Mouse (Mus musculus): Measurements from ENCODE around the gene Atg9b. TPM values are rescaled to one million over a fixed set of nuclear protein-coding genes. Genes with fewer than 3 reads are reported as not detected.

Gene Atg9b
- polyA plus RNA-seq, 1 experiment from 2014 or later, result 0.12 TPM

- Histone ChIP-seq H3K9me3 (ENCODE audit: control insufficient read depth, low read length) (no peaks in the 10 kb centered on the region), H3K27me3 (ENCODE audit: control insufficient read depth, insufficient read depth, low read length) (peaks cover 12% of the 10 kb centered on the region; the same call in 1 of the 2 replicates), H3K36me3 (ENCODE audit: control insufficient read depth, insufficient read depth, low read length) (no peaks in the 10 kb centered on the region), H3K4me1 (replicated peaks; ENCODE audit: control insufficient read depth, insufficient read depth, low read length) (peaks cover 19% of the 10 kb centered on the region), H3K4me3 (ENCODE audit: low read depth, low read length) (no peak overlapping the region), H3K9ac (ENCODE audit: low read depth, low read length) (peak overlapping the region; percentile 11; the same call in 1 of the 2 replicates), H3K27ac (ENCODE audit: low read depth, low read length) (peak overlapping the region; percentile 99), H3K4me2 (replicated peaks; ENCODE audit: low read depth, low read length) (no peak overlapping the region)
- 20% methylated on average over 4 of the region's 4 CpGs for WGBS
- no peak for ATAC-seq (ENCODE audit: low FRiP score)
- no peak for DNase-seq (ENCODE audit: low spot score)
These were observed 38.6 kb downstream of the Atg9b start for GRCm38 (mm10) chr5:24353327-24353726.

- WGBS, result under 1% methylated on average over 24 of the region's 24 CpGs
- Histone ChIP-seq H3K36me3 (ENCODE audit: control insufficient read depth, insufficient read depth, low read length) (no peaks in the 10 kb centered on the region), H3K9ac (ENCODE audit: low read depth, low read length) (peak overlapping the region; percentile 67), H3K4me3 (ENCODE audit: low read depth, low read length) (peak overlapping the region; percentile 76), H3K9me3 (ENCODE audit: control insufficient read depth, low read length) (no peaks in the 10 kb centered on the region), H3K27ac (ENCODE audit: low read depth, low read length) (peak overlapping the region; percentile 99), H3K27me3 (ENCODE audit: control insufficient read depth, insufficient read depth, low read length) (peaks cover 12% of the 10 kb centered on the region; the same call in 1 of the 2 replicates), H3K4me2 (replicated peaks; ENCODE audit: low read depth, low read length) (peak overlapping the region; percentile 94), H3K4me1 (replicated peaks; ENCODE audit: control insufficient read depth, insufficient read depth, low read length) (peaks cover 19% of the 10 kb centered on the region)
- peak; percentile 64 for ATAC-seq (ENCODE audit: low FRiP score)
- peak; percentile 76 for DNase-seq (ENCODE audit: low spot score)
These were observed 39.6 kb downstream of the Atg9b start for GRCm38 (mm10) chr5:24352251-24352859.

GRCm38 (mm10) chr5:24351701-24352171, 40.2 kb downstream of the Atg9b start:
- Histone ChIP-seq H3K4me2 (replicated peaks; ENCODE audit: low read depth, low read length) (peak overlapping the region; percentile 94), H3K36me3 (ENCODE audit: control insufficient read depth, insufficient read depth, low read length) (no peaks in the 10 kb centered on the region), H3K27ac (ENCODE audit: low read depth, low read length) (peak overlapping the region; percentile 99), H3K27me3 (ENCODE audit: control insufficient read depth, insufficient read depth, low read length) (peaks cover 12% of the 10 kb centered on the region; the same call in 1 of the 2 replicates), H3K9me3 (ENCODE audit: control insufficient read depth, low read length) (no peaks in the 10 kb centered on the region), H3K4me3 (ENCODE audit: low read depth, low read length) (peak overlapping the region; percentile 76), H3K4me1 (replicated peaks; ENCODE audit: control insufficient read depth, insufficient read depth, low read length) (peaks cover 19% of the 10 kb centered on the region), H3K9ac (ENCODE audit: low read depth, low read length) (peak overlapping the region; percentile 85)
- ATAC-seq (ENCODE audit: low FRiP score), result peak; percentile 80
- DNase-seq (ENCODE audit: low spot score), result peak; percentile 92
- WGBS, result under 1% methylated on average over 32 of the region's 41 CpGs

- Histone ChIP-seq H3K9ac (ENCODE audit: low read depth, low read length) (peak within 1 kb of the TSS; percentile 85), H3K4me3 (ENCODE audit: low read depth, low read length) (peak within 1 kb of the TSS; percentile 76), H3K36me3 (ENCODE audit: control insufficient read depth, insufficient read depth, low read length) (no peaks in the 10 kb centered on the region), H3K9me3 (ENCODE audit: control insufficient read depth, low read length) (no peaks in the 10 kb centered on the region), H3K27me3 (ENCODE audit: control insufficient read depth, insufficient read depth, low read length) (peaks cover 12% of the 10 kb centered on the region; the same call in 1 of the 2 replicates), H3K4me2 (replicated peaks; ENCODE audit: low read depth, low read length) (peak within 1 kb of the TSS; percentile 94), H3K4me1 (replicated peaks; ENCODE audit: control insufficient read depth, insufficient read depth, low read length) (peaks cover 19% of the 10 kb centered on the region), H3K27ac (ENCODE audit: low read depth, low read length) (peak within 1 kb of the TSS; percentile 99)
- ATAC-seq (ENCODE audit: low FRiP score) (peak; percentile 52), DNase-seq (ENCODE audit: low spot score) (no peak)
- 0% methylated on average over 7 of the region's 53 CpGs for WGBS
These were observed 40.7 kb downstream of the Atg9b start, which contains the start of gene Kcnh2 for GRCm38 (mm10) chr5:24351278-24351677. TSS of gene Kcnh2 (minus strand) at chr5:24351604.

GRCm38 (mm10) chr5:24350531-24351250, 41.3 kb downstream of the Atg9b start:
- no peaks in the 10 kb centered on the region for H3K36me3 ChIP-seq (ENCODE audit: control insufficient read depth, insufficient read depth, low read length)
- DNase-seq (ENCODE audit: low spot score) (no peak), ATAC-seq (ENCODE audit: low FRiP score) (no peak)
- peak overlapping the region; percentile 99 for H3K27ac ChIP-seq (ENCODE audit: low read depth, low read length)
- H3K9ac ChIP-seq (ENCODE audit: low read depth, low read length), result peak overlapping the region; percentile 85
- peaks cover 19% of the 10 kb centered on the region for H3K4me1 ChIP-seq (replicated peaks; ENCODE audit: control insufficient read depth, insufficient read depth, low read length)
- H3K9me3 ChIP-seq (ENCODE audit: control insufficient read depth, low read length), result no peaks in the 10 kb centered on the region
- peak overlapping the region; percentile 76 for H3K4me3 ChIP-seq (ENCODE audit: low read depth, low read length)
- H3K4me2 ChIP-seq (replicated peaks; ENCODE audit: low read depth, low read length), result peak overlapping the region; percentile 94
- peaks cover 12% of the 10 kb centered on the region; the same call in 1 of the 2 replicates for H3K27me3 ChIP-seq (ENCODE audit: control insufficient read depth, insufficient read depth, low read length)
- 38% methylated on average over 14 of the region's 15 CpGs for WGBS

GRCm38 (mm10) chr5:24350073-24350472, 41.9 kb downstream of the Atg9b start:
- DNase-seq (ENCODE audit: low spot score), result no peak

GRCm38 (mm10) chr5:24348546-24348945, 43.4 kb downstream of the Atg9b start:
- peak overlapping the region; percentile 60 for H3K27ac ChIP-seq (ENCODE audit: low read depth, low read length)
- peaks cover 12% of the 10 kb centered on the region; the same call in 1 of the 2 replicates for H3K27me3 ChIP-seq (ENCODE audit: control insufficient read depth, insufficient read depth, low read length)
- H3K9ac ChIP-seq (ENCODE audit: low read depth, low read length), result peak overlapping the region; percentile 62
- peak overlapping the region; percentile 47 for H3K4me3 ChIP-seq (ENCODE audit: low read depth, low read length)
- H3K4me2 ChIP-seq (replicated peaks; ENCODE audit: low read depth, low read length), result peak overlapping the region; percentile 99
- ATAC-seq (ENCODE audit: low FRiP score) (no peak), DNase-seq (ENCODE audit: low spot score) (no peak)
- under 1% methylated on average over 30 of the region's 30 CpGs for WGBS
- H3K4me1 ChIP-seq (replicated peaks; ENCODE audit: control insufficient read depth, insufficient read depth, low read length), result peaks cover 31% of the 10 kb centered on the region
- no peaks in the 10 kb centered on the region for H3K36me3 ChIP-seq (ENCODE audit: control insufficient read depth, insufficient read depth, low read length)
- no peaks in the 10 kb centered on the region for H3K9me3 ChIP-seq (ENCODE audit: control insufficient read depth, low read length)

More at GRCm38 (mm10) chr5:24350073-24350472, 41.9 kb downstream of the Atg9b start:
- H3K4me3 ChIP-seq (ENCODE audit: low read depth, low read length), result peak overlapping the region; percentile 76
- no peak for ATAC-seq (ENCODE audit: low FRiP score)
- 38% methylated on average over 3 of the region's 3 CpGs for WGBS
- no peak overlapping the region for H3K27ac ChIP-seq (ENCODE audit: low read depth, low read length)
- H3K9ac ChIP-seq (ENCODE audit: low read depth, low read length), result peak overlapping the region; percentile 85; the same call in 1 of the 2 replicates
- no peaks in the 10 kb centered on the region for H3K36me3 ChIP-seq (ENCODE audit: control insufficient read depth, insufficient read depth, low read length)
- peaks cover 23% of the 10 kb centered on the region for H3K4me1 ChIP-seq (replicated peaks; ENCODE audit: control insufficient read depth, insufficient read depth, low read length)
- peak overlapping the region; percentile 94 for H3K4me2 ChIP-seq (replicated peaks; ENCODE audit: low read depth, low read length)
- peaks cover 12% of the 10 kb centered on the region; the same call in 1 of the 2 replicates for H3K27me3 ChIP-seq (ENCODE audit: control insufficient read depth, insufficient read depth, low read length)
- H3K9me3 ChIP-seq (ENCODE audit: control insufficient read depth, low read length), result no peaks in the 10 kb centered on the region

- Histone ChIP-seq H3K9ac (ENCODE audit: low read depth, low read length) (peak overlapping the region; percentile 62), H3K4me2 (replicated peaks; ENCODE audit: low read depth, low read length) (peak overlapping the region; percentile 99), H3K36me3 (ENCODE audit: control insufficient read depth, insufficient read depth, low read length) (no peaks in the 10 kb centered on the region), H3K4me1 (replicated peaks; ENCODE audit: control insufficient read depth, insufficient read depth, low read length) (peaks cover 35% of the 10 kb centered on the region), H3K27me3 (ENCODE audit: control insufficient read depth, insufficient read depth, low read length) (peaks cover 12% of the 10 kb centered on the region; the same call in 1 of the 2 replicates), H3K9me3 (ENCODE audit: control insufficient read depth, low read length) (no peaks in the 10 kb centered on the region), H3K27ac (ENCODE audit: low read depth, low read length) (peak overlapping the region; percentile 60), H3K4me3 (ENCODE audit: low read depth, low read length) (peak overlapping the region; percentile 47)
- peak; percentile 6; the same call in 1 of the 2 replicates for ATAC-seq (ENCODE audit: low FRiP score)
- peak; percentile 81 for DNase-seq (ENCODE audit: low spot score)
- under 1% methylated on average over 40 of the region's 41 CpGs for WGBS
These were observed 43.8 kb downstream of the Atg9b start for GRCm38 (mm10) chr5:24348128-24348527.
